In the genomic region with DNA sequence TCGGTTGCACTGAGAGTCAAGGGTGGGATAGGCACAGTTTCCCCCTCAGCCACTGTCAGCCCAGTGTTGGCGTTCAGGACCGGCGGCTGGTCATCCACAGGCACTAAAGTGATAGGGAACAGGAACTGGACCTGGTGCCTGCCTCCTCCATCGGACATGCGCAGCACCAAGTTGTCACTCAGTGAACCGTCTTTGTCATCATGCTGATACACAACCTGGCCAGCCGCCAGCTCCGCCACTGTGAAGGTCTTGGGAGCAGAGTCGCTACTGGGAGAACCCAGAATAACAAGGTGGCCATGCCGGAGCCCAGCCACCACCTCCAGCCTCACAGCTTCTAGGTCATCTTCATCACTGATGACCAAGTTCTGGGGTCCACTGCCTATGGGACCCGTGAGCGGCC, we compare ENCODE assay signal across 10 mouse cellular contexts. TPM values are rescaled to one million over a fixed set of nuclear protein-coding genes. Genes with fewer than 3 reads are reported as not detected.
DNase-seq lines count a peak whose midpoint lies in the region; ATAC-seq lines count a peak whose summit lies in the region.
"Had no signal": no experiment of that assay in that cellular context is flagged by ENCODE, and none has a peak within 500 bp of the region (broad histone marks: within the 10 kb centered on the region; RNA-seq: fewer than 3 reads in every experiment).

No protein-coding gene starts in this region.

- H3K9ac ChIP-seq in embryonic facial prominence, embryonic 14.5 days (ENCODE audit: low read depth, low read length), result no peak overlapping the region

- H3K27me3 ChIP-seq in embryonic facial prominence, embryonic 14.5 days (replicated peaks; ENCODE audit: control insufficient read depth, insufficient read depth, low read length), result peaks cover 24% of the 10 kb centered on the region

- peak; percentile 24 for DNase-seq in gastrocnemius, postnatal 10 days
- no peak for DNase-seq in gastrocnemius, adult 18-20 months (ENCODE audit: low spot score)
- DNase-seq in left cerebral cortex, postnatal 4 days, result peak; percentile 37
- DNase-seq in left cerebral cortex, adult 9 months (ENCODE audit: low spot score in 2 of 2), result no peak
- DNase-seq in embryonic facial prominence, embryonic 14.5 days (ENCODE audit: low spot score), result no peak
- peak; percentile 10 for DNase-seq in neural tube, embryonic 10.5 days (ENCODE audit: extremely low spot score, low spot score)
- no peak for DNase-seq in layer of hippocampus, adult 9-10 months (ENCODE audit: low spot score)
- DNase-seq in T-cell, adult 2 months (ENCODE audit: low spot score), result no peak
- DNase-seq: lung, adult 2 months had no signal

- peaks cover 17% of the 10 kb centered on the region for H3K9me3 ChIP-seq in embryonic facial prominence, embryonic 14.5 days (ENCODE audit: control insufficient read depth, low read length)

- no peak overlapping the region for H3K27ac ChIP-seq in embryonic facial prominence, embryonic 14.5 days (replicated peaks; ENCODE audit: low read depth, low read length)

- peak overlapping the region; percentile 56 for H3K4me3 ChIP-seq in embryonic facial prominence, embryonic 14.5 days (ENCODE audit: low read depth, low read length)

- 0 out of 2 replicates have a peak, but pooled peaks cover 2% of the 10 kb centered on the region for H3K4me1 ChIP-seq in embryonic facial prominence, embryonic 14.5 days (ENCODE audit: control insufficient read depth, insufficient read depth, low read length)

- 83% methylated on average over 13 of the region's 13 CpGs for WGBS in embryonic facial prominence, embryonic 14.5 days

- H3K4me2 ChIP-seq in embryonic facial prominence, embryonic 14.5 days (ENCODE audit: low read depth, low read length), result peak overlapping the region; percentile 99; the same call in 1 of the 2 replicates

- intact Hi-C loops in left cerebral cortex, postnatal 4 days (cut with DNase I), result loop anchor here (5.0 kb wide), 2 partner anchors 68 to 128 kb away; no protein-coding TSS in a partner anchor

- no peak for ATAC-seq in embryonic facial prominence, embryonic 14.5 days (ENCODE audit: low read depth)

- H3K36me3 ChIP-seq in embryonic facial prominence, embryonic 14.5 days (ENCODE audit: control insufficient read depth, insufficient read depth, low read length), result peaks cover 8% of the 10 kb centered on the region; the same call in 1 of the 2 replicates

RNA-seq across cellular contexts. Expression of gene Frem2, which starts 1.8 kb away (rescaled TPM):
- total RNA-seq in gastrocnemius, postnatal 10 days (2021), result 10 to 100 TPM; 14.0 to 16.7 TPM
- 1 to 10 TPM in 1 of 2 experiments, under 1 TPM in 1; 0.66 to 1.3 TPM for total RNA-seq in gastrocnemius, adult 18-20 months (2021)
- total RNA-seq in left cerebral cortex, postnatal 4 days (2021), result 10 to 100 TPM in 1 of 2 experiments, 1 to 10 TPM in 1; 8.3 to 14.7 TPM
- 9.3 and 10.6 TPM in 2 replicates for polyA plus RNA-seq in embryonic facial prominence, embryonic 14.5 days (2014; fragmentation: Nextera tagmentation; extraction: Ambion mirVana)
- total RNA-seq: neutrophil, adult 5-6 weeks had no signal

Comparison
In these comparisons a context has a peak if more than half of its experiments do, and no peak if none do; other contexts are left out.
1. DNase-seq: peak in gastrocnemius, postnatal 10 days (single experiment), left cerebral cortex, postnatal 4 days (single experiment) and neural tube, embryonic 10.5 days (single experiment); none in gastrocnemius, adult 18-20 months (single experiment), left cerebral cortex, adult 9 months (0 of 2), embryonic facial prominence, embryonic 14.5 days (single experiment), layer of hippocampus, adult 9-10 months (single experiment) and T-cell, adult 2 months (single experiment).
2. RNA of gene Frem2, which starts 1.8 kb away (total RNA-seq): 14.0 to 16.7 TPM in gastrocnemius, postnatal 10 days and 8.3 to 14.7 TPM in left cerebral cortex, postnatal 4 days; 0.66 to 1.3 TPM in gastrocnemius, adult 18-20 months; every median in the first group is over 4 times any median in the second.